Mouse (Mus musculus): Measurements from ENCODE around the gene Aim2.
"Not testable (repeated sequence)": the region's sequence is repeated elsewhere in the genome, so short reads cannot be mapped to it uniquely, and the experiment has no call there.

The Aim2 gene

DNA sequence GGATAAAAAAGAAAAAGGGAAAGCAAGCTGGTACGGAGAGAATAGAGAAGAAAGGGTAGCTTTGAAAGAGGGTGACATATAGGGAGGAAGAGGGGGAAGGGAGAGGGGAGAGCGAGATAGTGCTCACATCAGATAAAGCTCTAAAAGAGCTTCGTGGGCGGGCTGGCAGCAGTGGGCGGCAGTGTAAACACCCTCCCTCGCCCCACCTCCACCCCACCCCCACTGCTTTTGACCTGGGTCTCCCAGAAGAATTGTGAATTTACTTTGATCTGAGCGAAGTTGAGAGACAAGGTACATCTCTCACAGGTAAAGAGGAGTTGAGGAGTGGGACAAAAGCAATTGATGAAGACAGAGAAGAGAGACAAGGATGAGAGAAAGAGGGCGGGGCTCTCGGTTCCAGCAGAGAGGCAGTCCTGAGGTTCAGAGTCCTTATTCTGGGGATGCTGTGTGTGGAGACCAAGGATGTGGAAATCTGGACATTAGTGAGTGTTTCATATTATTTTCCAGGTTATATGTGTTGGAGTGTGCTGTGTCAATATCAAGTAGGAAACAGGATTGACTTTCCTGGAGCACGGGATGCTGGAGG is at the start of gene Aim2:
Gene Aim2, plus strand, starts transcription at position 508 of the 586 bp plus-strand sequence.
- no peak for DNase-seq (ENCODE audit: low spot score in 2 of 2)

DNA sequence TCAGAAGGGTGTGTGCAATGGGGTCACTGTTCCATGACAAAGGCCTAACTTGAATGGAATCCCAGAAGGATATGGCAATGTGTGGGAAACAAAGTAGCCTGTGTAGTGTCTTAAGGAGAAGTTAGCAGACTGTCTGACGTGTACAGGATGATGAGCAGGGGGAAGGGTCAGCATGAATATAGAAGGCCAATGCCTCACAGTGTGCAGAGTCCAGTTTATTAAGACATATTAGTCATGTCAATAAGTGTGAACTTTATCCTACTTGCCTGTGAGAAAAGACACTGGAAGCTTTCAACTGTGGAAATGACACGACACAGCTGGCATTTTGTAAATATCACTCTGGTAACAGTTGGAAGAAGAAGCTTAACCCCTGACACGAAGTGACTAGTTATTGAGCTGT is 47.9 kb upstream of the Aim2 start:
- not testable (repeated sequence) for DNase-seq (ENCODE audit: low spot score in 2 of 2)

- not testable (repeated sequence) for DNase-seq (ENCODE audit: low spot score in 2 of 2)
These were observed 37.1 kb upstream of the Aim2 start for GRCm38 (mm10) chr1:173313535-173314050.

GRCm38 (mm10) chr1:173315725-173316124 is 35.0 kb upstream of the Aim2 start:
- no peak for DNase-seq (ENCODE audit: low spot score in 2 of 2)

- no peak for DNase-seq (ENCODE audit: low spot score in 2 of 2)
These were observed 32.7 kb upstream of the Aim2 start for GRCm38 (mm10) chr1:173317925-173318477.

DNA sequence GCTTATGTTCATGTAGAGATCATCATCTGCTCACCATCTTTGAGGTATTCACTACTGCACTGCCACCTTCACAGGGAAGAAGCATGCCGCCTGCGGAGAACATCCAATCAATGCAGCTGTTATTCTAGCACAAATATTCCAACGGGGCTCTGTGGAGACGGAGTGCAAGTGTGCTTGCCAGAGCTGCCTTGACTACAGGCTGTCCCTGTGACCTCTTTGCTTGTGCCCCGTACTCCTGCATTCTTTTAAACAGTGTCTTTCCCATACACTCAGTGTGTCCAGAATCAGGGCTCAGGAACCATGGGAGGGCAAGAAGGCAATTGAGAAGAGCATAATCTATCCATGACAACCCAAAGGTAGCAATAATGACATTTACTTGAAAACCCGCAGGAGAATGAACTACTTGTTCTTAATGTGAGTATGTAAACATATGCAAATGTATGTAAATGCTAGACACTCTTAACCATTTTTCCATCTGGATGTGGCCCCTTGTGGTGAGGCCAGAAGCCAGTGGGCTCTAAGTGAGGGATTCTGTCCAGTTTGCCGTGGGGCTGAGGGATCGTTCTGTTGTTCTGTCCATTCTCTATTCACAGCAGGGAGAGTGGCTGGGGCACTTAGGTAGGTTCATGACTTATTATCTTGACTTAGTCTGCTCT is 29.0 kb upstream of the Aim2 start:
- DNase-seq (ENCODE audit: low spot score in 2 of 2), result no peak

GRCm38 (mm10) chr1:173322249-173322627 is 28.4 kb upstream of the Aim2 start:
- DNase-seq (ENCODE audit: low spot score in 2 of 2), result no peak

GRCm38 (mm10) chr1:173323839-173324585 is 26.7 kb upstream of the Aim2 start:
- no peak for DNase-seq (ENCODE audit: low spot score in 2 of 2)

DNA sequence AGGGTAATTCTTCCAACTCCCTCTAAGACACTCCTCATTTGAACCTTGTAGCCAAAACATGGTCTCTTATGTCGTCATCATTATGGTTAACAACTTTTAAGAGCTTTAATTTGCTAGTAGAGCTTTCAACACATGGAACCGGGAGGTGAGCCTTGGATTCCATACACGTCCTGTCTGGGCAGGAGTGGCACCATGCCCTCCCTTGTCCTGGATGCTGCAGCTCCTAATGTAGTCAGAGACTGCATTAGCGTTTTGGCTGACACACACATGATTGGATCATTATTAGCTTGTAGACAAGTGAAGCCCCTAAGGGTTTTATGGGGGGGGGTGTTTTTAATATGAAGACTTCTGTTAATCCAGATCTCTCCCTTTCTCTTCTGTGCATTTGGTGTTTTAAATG is 25.7 kb upstream of the Aim2 start:
- no peak for DNase-seq (ENCODE audit: low spot score in 2 of 2)

GRCm38 (mm10) chr1:173325395-173325794 is 25.3 kb upstream of the Aim2 start:
- no peak for DNase-seq (ENCODE audit: low spot score in 2 of 2)

DNA sequence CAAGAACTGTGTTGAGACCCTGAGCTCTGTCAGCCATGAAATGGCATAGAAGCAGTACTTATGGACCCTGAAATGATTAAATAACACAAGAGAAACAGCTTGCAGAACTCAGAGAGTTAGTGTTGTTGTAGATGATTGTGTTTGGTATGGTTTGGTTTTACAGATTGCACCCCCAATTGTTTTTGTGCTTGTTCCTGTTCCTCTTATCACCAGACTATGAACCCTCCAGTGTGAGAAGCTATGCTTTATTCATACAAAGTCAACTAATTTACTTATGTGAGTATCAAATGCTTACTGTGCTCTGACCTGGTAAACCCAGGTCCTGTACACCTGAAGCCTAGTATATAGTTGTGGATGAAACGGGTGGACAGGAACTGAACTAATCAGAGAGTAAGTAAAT is 24.1 kb upstream of the Aim2 start:
- no peak for DNase-seq (ENCODE audit: low spot score in 2 of 2)

GRCm38 (mm10) chr1:173328446-173328845 is 22.2 kb upstream of the Aim2 start:
- DNase-seq (ENCODE audit: low spot score in 2 of 2), result no peak

- DNase-seq (ENCODE audit: low spot score in 2 of 2), result no peak
These were observed 21.5 kb upstream of the Aim2 start for GRCm38 (mm10) chr1:173329185-173329584.

GRCm38 (mm10) chr1:173329743-173330142 is 20.9 kb upstream of the Aim2 start:
- no peak for DNase-seq (ENCODE audit: low spot score in 2 of 2)

- no peak for DNase-seq (ENCODE audit: low spot score in 2 of 2)
These were observed 18.3 kb upstream of the Aim2 start for GRCm38 (mm10) chr1:173332418-173332817.

DNA sequence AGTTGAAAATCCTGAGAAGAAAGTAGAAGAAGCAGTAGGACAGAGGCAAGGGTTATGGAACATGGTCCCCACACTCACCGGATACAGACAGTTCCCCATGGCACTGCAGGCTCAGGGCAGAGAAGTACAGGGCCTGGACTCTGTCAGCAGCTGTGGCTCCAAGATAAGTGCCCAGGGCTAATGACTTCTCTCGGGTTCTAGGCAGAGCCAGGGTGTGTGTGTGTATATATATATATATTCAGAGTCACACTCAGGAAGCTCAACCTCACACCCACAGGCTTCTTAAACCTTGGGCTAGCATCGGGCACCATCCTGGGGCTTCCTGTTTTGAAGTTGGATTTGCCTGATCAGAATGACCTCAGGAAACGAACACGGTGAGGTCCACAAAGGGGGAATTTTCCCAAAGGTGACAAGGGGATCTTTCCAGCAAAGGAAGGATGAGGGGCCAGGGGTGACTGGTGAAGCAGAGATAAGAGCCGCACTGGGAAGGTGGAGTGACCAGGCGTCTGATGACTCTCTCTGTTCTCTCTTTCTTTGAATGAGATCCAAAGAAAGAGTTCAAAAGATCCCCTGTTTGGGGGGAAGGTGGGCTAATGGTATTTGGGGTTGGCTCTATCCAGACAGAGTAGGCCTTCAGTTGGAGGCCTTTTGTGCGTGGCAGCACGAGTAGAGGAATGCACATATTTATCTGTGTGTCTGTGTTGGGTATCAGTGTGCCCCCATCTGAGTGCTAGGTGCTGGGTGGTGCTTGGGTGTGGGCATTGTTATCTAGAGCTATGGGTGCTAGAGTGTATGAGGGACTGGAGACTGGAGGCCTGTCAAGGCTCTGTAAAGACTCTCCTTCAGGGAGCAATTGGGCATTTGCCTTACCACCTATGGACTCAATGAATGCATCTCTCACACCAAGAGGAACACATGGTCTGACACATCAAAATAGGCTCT is 17.1 kb upstream of the Aim2 start, which contains the start of gene Ackr1:
Gene Ackr1, minus strand, starts transcription at position 439 of the 942 bp plus-strand sequence.
- no peak for DNase-seq (ENCODE audit: low spot score in 2 of 2)

DNA sequence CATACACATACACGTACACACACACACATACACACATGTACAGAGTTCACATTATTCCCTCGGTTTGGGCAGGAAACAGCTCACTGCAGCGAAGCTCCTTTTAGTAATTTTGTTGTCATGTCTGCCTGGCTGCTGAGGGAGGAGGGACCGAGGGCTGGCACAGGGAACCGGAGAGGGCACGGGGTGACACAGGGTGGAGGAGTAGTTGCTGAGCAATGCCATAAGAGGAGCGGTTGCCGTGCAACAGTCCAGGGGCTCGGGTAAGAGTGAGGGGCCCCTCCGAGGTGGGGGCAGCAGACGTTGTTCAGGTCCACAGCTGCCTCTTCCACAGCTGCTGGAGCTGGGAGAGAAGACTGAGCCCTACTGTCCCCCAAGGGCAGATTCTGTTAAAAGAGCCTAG is 14.8 kb upstream of the Aim2 start:
- DNase-seq (ENCODE audit: low spot score in 2 of 2), result no peak

- DNase-seq (ENCODE audit: low spot score in 2 of 2), result no peak
These were observed 13.7 kb upstream of the Aim2 start for GRCm38 (mm10) chr1:173337008-173337407.

- peak in 1 of 2 experiments; percentile 62 for DNase-seq (ENCODE audit: low spot score in 2 of 2)
These were observed 11.1 kb upstream of the Aim2 start for GRCm38 (mm10) chr1:173339543-173339942.

GRCm38 (mm10) chr1:173342425-173342824 is 8.3 kb upstream of the Aim2 start:
- DNase-seq (ENCODE audit: low spot score in 2 of 2), result no peak

DNA sequence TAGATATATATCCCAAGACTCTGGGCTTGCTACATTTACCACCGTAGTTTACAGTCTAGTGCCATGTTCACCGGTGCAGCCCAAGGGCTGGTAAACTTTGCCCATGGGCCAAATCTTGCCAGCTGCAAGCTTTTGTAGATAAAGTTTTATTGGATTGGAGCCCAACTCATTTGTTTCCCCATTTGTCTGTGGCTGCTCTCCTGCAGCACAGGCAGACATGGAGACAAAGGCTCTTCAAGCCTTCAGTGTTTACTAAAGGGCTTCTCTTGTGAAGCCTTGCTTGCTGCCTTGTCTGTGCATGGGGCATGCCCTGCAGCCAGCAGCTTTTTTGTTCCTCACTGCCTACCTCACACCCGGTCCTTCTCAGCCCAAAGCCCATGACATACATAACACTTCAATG is 6.7 kb upstream of the Aim2 start:
- DNase-seq (ENCODE audit: low spot score in 2 of 2), result no peak
